Mouse (Mus musculus) heart, adult 2 months (tissue): Measurements from ENCODE around the gene Tbc1d1. TPM values are rescaled to one million over a fixed set of nuclear protein-coding genes. Genes with fewer than 3 reads are reported as not detected.

Source experiments
- DNase-seq, 2 experiments: peaks; one replicate each; pipeline ENCODE4 v3.0.0; 2021
- H3K27ac ChIP-seq: fragments of 200-600 bp; 2 replicates; pipeline ENCODE4 v1.8.1; 2022
- H3K27me3 ChIP-seq: fragments of 200-500 bp; 2 replicates; pipeline ENCODE4 v1.6.1; 2012; ENCODE audit warnings: mild to moderate bottlenecking, low read length, inconsistent platforms, mixed read lengths; ENCODE audit not compliant: control insufficient read depth, insufficient read depth
- H3K36me3 ChIP-seq: fragments of 200-500 bp; 2 replicates; pipeline ENCODE4 v1.6.1; 2012; ENCODE audit warnings: low read length, inconsistent platforms; ENCODE audit not compliant: control insufficient read depth, insufficient read depth
- H3K4me1 ChIP-seq: fragments of 200-500 bp; 2 replicates; pipeline ENCODE4 v1.6.1; 2011; ENCODE audit warnings: low read length; ENCODE audit not compliant: control insufficient read depth, insufficient read depth
- H3K4me3 ChIP-seq: fragments of 200-600 bp; 2 replicates; pipeline ENCODE4 v1.8.1; 2022
- H3K79me2 ChIP-seq: fragments of 200-500 bp; replicated peaks from 2 replicates; pipeline ENCODE4 v1.6.1; 2012; ENCODE audit warnings: mild to moderate bottlenecking, inconsistent platforms, low read length, moderate library complexity, mixed read lengths; ENCODE audit not compliant: control insufficient read depth, insufficient read depth
- H3K9ac ChIP-seq: fragments of 200-500 bp; 2 replicates; pipeline ENCODE4 v1.6.1; 2012; ENCODE audit warnings: low read depth, mild to moderate bottlenecking, control low read depth, inconsistent platforms, low read length, mixed read lengths
- CTCF ChIP-seq: fragments of 200-600 bp; IDR thresholded peaks from 2 replicates; pipeline ENCODE4 v1.8.1; 2022; ENCODE audit warnings: antibody characterized with exemption, mild to moderate bottlenecking, moderate library complexity
- EP300 ChIP-seq: fragments of 200-500 bp; IDR thresholded peaks from 2 replicates; pipeline ENCODE4 v1.6.1; 2011; ENCODE audit warnings: low read depth, low read length, control low read depth; ENCODE audit not compliant: insufficient read depth
- POLR2A ChIP-seq: fragments of 200-500 bp; IDR thresholded peaks from 2 replicates; pipeline ENCODE4 v1.6.1; 2011; ENCODE audit warnings: mild to moderate bottlenecking, low read depth, low read length, control low read depth; ENCODE audit not compliant: insufficient read depth
- WGBS: fragments of 180-500 bp; shearing (Covaris S2); methylation state at CpG from one replicate; pipeline ENCODE4 v1.1.7; 2018; 5-methylcytosine and 5-hydroxymethylcytosine counted together
- intact Hi-C: fragments of 180-260 bp; cut with DNase I; formaldehyde crosslinking; loops from one replicate; pipeline ENCODE4 v1.15.1; 2025
- polyA plus RNA-seq: library from polyadenylated mRNA; depleted of rRNA; stranded (reverse); fragments of >200 nt; gene quantifications from 2 replicates; pipeline ENCODE4 v1.2.3, GENCODE M21; 2012
- total RNA-seq, 2 experiments: library from RNA; stranded (reverse); gene quantifications; 2 replicates each; pipeline ENCODE4 v1.2.3; 2021

Tbc1d1 gene
- total and polyA plus RNA-seq, 3 experiments, result 13.2 to 22.1 (median 13.6) TPM

DNA sequence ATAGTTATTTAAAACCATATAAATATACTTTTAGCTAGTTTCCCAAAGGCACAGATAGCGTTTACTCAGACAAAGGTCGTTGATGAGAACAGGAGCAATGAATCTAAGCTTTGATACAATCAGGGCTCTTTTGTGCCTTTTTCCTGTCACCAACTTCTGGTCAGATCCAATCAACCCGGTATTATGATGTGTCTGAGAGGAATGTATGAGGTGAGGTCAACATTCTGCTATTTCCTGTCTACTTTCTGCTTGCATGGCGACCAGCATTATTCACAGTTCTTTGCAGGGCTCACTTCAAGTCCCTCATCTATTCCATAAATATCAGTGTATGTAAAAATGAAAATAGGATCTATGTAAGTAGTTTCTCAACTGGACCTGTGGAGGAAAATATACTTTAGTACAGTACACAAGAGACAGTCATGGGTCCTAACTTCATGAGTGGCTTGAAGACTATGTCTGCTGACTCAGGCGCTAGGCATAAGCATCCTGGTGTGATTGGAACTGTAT, 18.4 kb downstream of the Tbc1d1 start:
- H3K4me1 ChIP-seq, result peaks cover 6% of the 10 kb centered on the region
- no peaks in the 10 kb centered on the region for H3K79me2 ChIP-seq
- H3K36me3 ChIP-seq, result peaks cover 2% of the 10 kb centered on the region; the same call in 1 of the 2 replicates
- no peak for DNase-seq
- H3K9ac ChIP-seq, result no peak overlapping the region
- H3K4me3 ChIP-seq, result no peak overlapping the region
- TF ChIP-seq POLR2A (no peak), EP300 (no peak), CTCF (no peak)
- no peaks in the 10 kb centered on the region for H3K27me3 ChIP-seq
- H3K27ac ChIP-seq, result no peak overlapping the region; the same call in 1 of the 2 replicates
- intact Hi-C loops, result no loop called here
- WGBS, result 41% methylated on average over 5 of the region's 5 CpGs

DNA sequence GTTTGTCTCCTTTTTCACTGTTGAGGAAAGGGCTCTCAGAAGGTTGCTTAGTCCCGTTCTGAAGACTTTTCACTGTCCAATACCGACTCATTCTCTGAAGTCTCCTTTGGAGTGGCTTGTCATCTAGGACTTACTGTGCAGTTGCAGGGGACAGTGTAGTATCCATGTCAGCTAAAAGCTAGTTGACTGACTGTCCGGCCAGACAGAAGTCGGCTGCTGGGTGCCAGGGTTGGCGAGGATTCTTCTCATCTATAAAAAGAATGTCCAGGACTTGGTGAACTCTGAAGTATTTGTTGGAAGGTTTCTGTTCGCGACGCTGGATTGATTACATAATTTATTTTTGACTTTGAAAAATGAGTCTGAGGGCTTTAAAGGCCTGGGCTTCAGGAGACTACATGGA, 24.4 kb downstream of the Tbc1d1 start:
- H3K27me3 ChIP-seq, result no peaks in the 10 kb centered on the region
- no peak for TF ChIP-seq POLR2A
- no peak for TF ChIP-seq EP300
- no peak for TF ChIP-seq CTCF
- peak overlapping the region; percentile 21; the same call in 1 of the 2 replicates for H3K27ac ChIP-seq
- 54% methylated on average over 8 of the region's 8 CpGs for WGBS
- H3K4me3 ChIP-seq, result no peak overlapping the region
- H3K79me2 ChIP-seq, result no peaks in the 10 kb centered on the region; the same call in 1 of the 2 replicates
- peaks cover 5% of the 10 kb centered on the region for H3K4me1 ChIP-seq
- intact Hi-C loops, result no loop called here
- DNase-seq, result no peak
- H3K9ac ChIP-seq, result peak overlapping the region; percentile 32; the same call in 1 of the 2 replicates
- H3K36me3 ChIP-seq, result peaks cover 2% of the 10 kb centered on the region; the same call in 1 of the 2 replicates

DNA sequence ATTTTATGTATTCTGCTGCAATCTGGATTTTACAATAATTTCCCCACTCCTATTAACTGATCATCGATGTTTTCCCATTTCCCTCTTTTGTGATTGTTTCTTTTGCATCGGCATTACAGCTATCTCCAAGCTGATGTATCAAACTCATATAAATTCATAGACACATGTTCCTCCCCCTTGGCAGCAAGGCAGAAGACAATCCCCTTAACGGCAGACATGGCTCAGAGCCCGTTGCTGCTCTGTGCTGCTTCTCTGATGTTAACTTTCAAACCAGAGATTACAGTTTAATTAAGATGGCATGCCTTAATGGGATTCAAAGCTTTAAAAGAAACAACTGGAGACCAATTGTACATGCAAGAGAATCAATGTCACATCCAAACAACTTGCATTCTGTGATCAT, 27.6 kb downstream of the Tbc1d1 start:
- Histone ChIP-seq H3K4me3 (no peak overlapping the region), H3K4me1 (peaks cover 5% of the 10 kb centered on the region), H3K79me2 (no peaks in the 10 kb centered on the region; the same call in 1 of the 2 replicates), H3K36me3 (peaks cover 2% of the 10 kb centered on the region; the same call in 1 of the 2 replicates), H3K27ac (no peak overlapping the region), H3K9ac (no peak overlapping the region), H3K27me3 (no peaks in the 10 kb centered on the region)
- DNase-seq, result no peak
- intact Hi-C loops, result no loop called here
- 62% methylated on average over 4 of the region's 4 CpGs for WGBS
- TF ChIP-seq CTCF (no peak), POLR2A (no peak), EP300 (no peak)

DNA sequence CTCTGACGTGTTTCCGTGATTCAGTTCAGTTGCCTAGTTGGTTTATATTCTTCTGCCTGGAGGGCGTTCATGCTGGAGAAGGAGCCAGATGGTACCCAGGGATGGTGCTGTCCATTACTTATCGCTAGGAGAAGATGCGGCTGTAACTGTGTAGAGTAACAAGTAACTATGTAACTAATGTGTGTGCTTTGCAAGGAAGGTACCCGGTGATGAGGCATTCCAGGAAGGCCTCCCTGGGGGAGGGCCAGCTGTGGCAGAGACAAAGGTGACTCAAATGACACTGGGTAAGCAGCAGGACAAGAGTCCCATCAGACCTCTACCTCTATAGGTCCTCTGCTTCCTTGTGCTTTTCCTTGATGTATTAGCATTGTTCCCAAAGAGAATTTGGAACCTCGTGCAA, 29.2 kb downstream of the Tbc1d1 start:
- intact Hi-C loops, result no loop called here
- no peak overlapping the region for H3K27ac ChIP-seq
- H3K4me1 ChIP-seq, result peaks cover 3% of the 10 kb centered on the region
- H3K27me3 ChIP-seq, result no peaks in the 10 kb centered on the region
- H3K4me3 ChIP-seq, result no peak overlapping the region
- H3K9ac ChIP-seq, result no peak overlapping the region
- DNase-seq, result no peak
- TF ChIP-seq EP300 (no peak), POLR2A (no peak), CTCF (no peak)
- no peaks in the 10 kb centered on the region; the same call in 1 of the 2 replicates for H3K79me2 ChIP-seq
- WGBS, result 66% methylated on average over 7 of the region's 7 CpGs
- H3K36me3 ChIP-seq, result peaks cover 2% of the 10 kb centered on the region; the same call in 1 of the 2 replicates

DNA sequence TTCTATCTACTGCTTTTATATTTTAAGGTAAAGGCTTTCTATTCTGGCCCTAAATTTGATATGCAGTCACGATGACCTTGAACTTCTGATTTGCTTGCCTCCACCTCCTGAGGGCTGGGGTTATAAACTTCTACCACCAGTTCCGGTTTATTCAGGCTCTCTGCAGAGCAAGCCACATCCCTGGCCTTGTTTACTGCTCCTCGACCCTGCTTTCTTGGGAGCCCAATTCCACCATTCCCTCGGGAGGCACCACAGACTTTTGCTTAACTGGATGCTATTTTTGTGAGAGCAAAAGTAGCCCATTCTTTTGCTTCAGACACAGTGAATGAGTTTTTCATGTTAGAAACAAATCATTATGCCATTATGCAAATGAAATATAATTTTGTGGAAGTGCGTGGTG, 30.5 kb downstream of the Tbc1d1 start:
- Histone ChIP-seq H3K4me1 (no peaks in the 10 kb centered on the region), H3K27ac (no peak overlapping the region), H3K36me3 (no peaks in the 10 kb centered on the region), H3K9ac (no peak overlapping the region), H3K79me2 (no peaks in the 10 kb centered on the region), H3K4me3 (no peak overlapping the region), H3K27me3 (no peaks in the 10 kb centered on the region)
- TF ChIP-seq CTCF, result no peak
- no peak for TF ChIP-seq POLR2A
- no peak for TF ChIP-seq EP300
- DNase-seq, result peak in 1 of 2 experiments; percentile 25
- intact Hi-C loops, result no loop called here
- WGBS, result 72% methylated on average over 5 of the region's 5 CpGs

DNA sequence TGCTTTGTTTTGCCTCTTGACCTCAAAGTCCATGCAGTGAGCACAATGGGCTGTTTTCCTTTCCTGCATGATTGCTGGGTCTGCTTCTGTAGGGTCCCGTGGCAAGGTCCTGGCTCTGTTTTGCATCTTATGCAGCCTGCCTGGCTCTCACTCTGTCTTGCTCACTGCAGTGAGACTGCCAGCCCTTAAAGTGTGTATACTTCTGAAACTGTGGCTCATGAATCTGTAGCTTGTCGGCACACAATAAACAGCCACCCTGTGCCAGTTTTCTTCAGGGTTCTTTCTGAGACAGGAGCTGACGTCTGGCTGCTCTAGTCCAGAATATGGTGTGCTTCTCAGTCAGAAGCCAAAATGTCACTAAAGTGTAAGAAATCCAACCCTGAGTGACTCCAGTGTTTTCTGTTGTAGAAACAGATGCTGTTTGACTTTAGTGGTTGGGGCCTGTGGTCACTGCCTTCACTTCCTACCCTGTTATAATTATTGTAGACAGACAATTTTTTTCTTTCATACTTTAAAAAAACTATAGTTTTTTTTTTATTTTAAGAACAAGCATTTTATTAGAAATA, 32.1 kb downstream of the Tbc1d1 start:
- intact Hi-C loops, result no loop called here
- no peak for DNase-seq
- H3K4me1 ChIP-seq, result no peaks in the 10 kb centered on the region
- no peaks in the 10 kb centered on the region for H3K27me3 ChIP-seq
- no peak overlapping the region for H3K4me3 ChIP-seq
- no peaks in the 10 kb centered on the region for H3K36me3 ChIP-seq
- no peak overlapping the region for H3K9ac ChIP-seq
- H3K27ac ChIP-seq, result no peak overlapping the region
- H3K79me2 ChIP-seq, result no peaks in the 10 kb centered on the region
- TF ChIP-seq EP300 (no peak), POLR2A (no peak), CTCF (no peak)
- WGBS, result 60% methylated on average over 3 of the region's 3 CpGs
